Mouse (Mus musculus): ENCODE results near the gene Gm17657. TPM values are rescaled to one million over a fixed set of nuclear protein-coding genes. Genes with fewer than 3 reads are reported as not detected.
A peak's percentile ranks its signal among the peaks of the same experiment; 100 is the strongest.
"Not testable (repeated sequence)": the region's sequence is repeated elsewhere in the genome, so short reads cannot be mapped to it uniquely, and the experiment has no call there.

Gm17657 gene
- total and polyA plus RNA-seq, 2 experiments, result not detected

GRCm38 (mm10) chr17:29502669-29503665, 46.5 kb downstream of the Gm17657 start:
- Histone ChIP-seq H3K9ac (ENCODE audit: low read depth, low read length) (peak overlapping the region; percentile 9; the same call in 1 of the 2 replicates), H3K4me1 (ENCODE audit: control insufficient read depth, insufficient read depth, low read length) (peaks cover 5% of the 10 kb centered on the region; the same call in 1 of the 2 replicates), H3K36me3 (ENCODE audit: control insufficient read depth, insufficient read depth, low read length) (no peaks in the 10 kb centered on the region), H3K4me3 (ENCODE audit: insufficient read depth, low read depth, low read length) (peak overlapping the region; percentile 9; the same call in 1 of the 2 replicates), H3K27ac (replicated peaks; ENCODE audit: insufficient read depth, low read depth, low read length) (no peak overlapping the region), H3K79me2 (ENCODE audit: control insufficient read depth, insufficient read depth, low read length) (no peaks in the 10 kb centered on the region), H3K27me3 (ENCODE audit: control insufficient read depth, insufficient read depth, low read length) (no peaks in the 10 kb centered on the region)
- DNase-seq (ENCODE audit: extremely low read depth, low read depth, low spot score), result no peak
- WGBS, result 49% methylated on average over 32 of the region's 32 CpGs
- TF ChIP-seq POLR2A (IDR thresholded peaks at IDR 0.05; ENCODE audit: extremely low read depth, insufficient read depth, low read length) (no peak), CTCF (IDR thresholded peaks at IDR 0.05; ENCODE audit: low read depth, low read length) (no peak)

GRCm38 (mm10) chr17:29502005-29502668, 47.3 kb downstream of the Gm17657 start:
- H3K9ac ChIP-seq (ENCODE audit: low read depth, low read length), result no peak overlapping the region
- no peak overlapping the region for H3K27ac ChIP-seq (replicated peaks; ENCODE audit: insufficient read depth, low read depth, low read length)
- no peak for DNase-seq (ENCODE audit: extremely low read depth, low read depth, low spot score)
- no peaks in the 10 kb centered on the region for H3K27me3 ChIP-seq (ENCODE audit: control insufficient read depth, insufficient read depth, low read length)
- H3K79me2 ChIP-seq (ENCODE audit: control insufficient read depth, insufficient read depth, low read length), result no peaks in the 10 kb centered on the region
- no peaks in the 10 kb centered on the region for H3K36me3 ChIP-seq (ENCODE audit: control insufficient read depth, insufficient read depth, low read length)
- H3K4me1 ChIP-seq (ENCODE audit: control insufficient read depth, insufficient read depth, low read length), result peaks cover 5% of the 10 kb centered on the region; the same call in 1 of the 2 replicates
- TF ChIP-seq POLR2A (IDR thresholded peaks at IDR 0.05; ENCODE audit: extremely low read depth, insufficient read depth, low read length) (no peak), CTCF (IDR thresholded peaks at IDR 0.05; ENCODE audit: low read depth, low read length) (no peak)
- H3K4me3 ChIP-seq (ENCODE audit: insufficient read depth, low read depth, low read length), result no peak overlapping the region
- 79% methylated on average over 7 of the region's 7 CpGs for WGBS

- TF ChIP-seq POLR2A (IDR thresholded peaks at IDR 0.05; ENCODE audit: extremely low read depth, insufficient read depth, low read length) (no peak), CTCF (IDR thresholded peaks at IDR 0.05; ENCODE audit: low read depth, low read length) (0 out of 2 replicates have a peak, but pooled peaks have one; percentile 16)
- 85% methylated on average over 17 of the region's 17 CpGs for WGBS
- Histone ChIP-seq H3K27me3 (ENCODE audit: control insufficient read depth, insufficient read depth, low read length) (no peaks in the 10 kb centered on the region), H3K9ac (ENCODE audit: low read depth, low read length) (no peak overlapping the region), H3K36me3 (ENCODE audit: control insufficient read depth, insufficient read depth, low read length) (no peaks in the 10 kb centered on the region), H3K4me1 (ENCODE audit: control insufficient read depth, insufficient read depth, low read length) (peaks cover 5% of the 10 kb centered on the region; the same call in 1 of the 2 replicates), H3K4me3 (ENCODE audit: insufficient read depth, low read depth, low read length) (no peak overlapping the region), H3K79me2 (ENCODE audit: control insufficient read depth, insufficient read depth, low read length) (no peaks in the 10 kb centered on the region), H3K27ac (replicated peaks; ENCODE audit: insufficient read depth, low read depth, low read length) (no peak overlapping the region)
- no peak for DNase-seq (ENCODE audit: extremely low read depth, low read depth, low spot score)
Measured at GRCm38 (mm10) chr17:29500802-29501469, 48.5 kb downstream of the Gm17657 start.

- 93% methylated on average over 7 of the region's 7 CpGs for WGBS
- no peaks in the 10 kb centered on the region for H3K36me3 ChIP-seq (ENCODE audit: control insufficient read depth, insufficient read depth, low read length)
- no peaks in the 10 kb centered on the region for H3K79me2 ChIP-seq (ENCODE audit: control insufficient read depth, insufficient read depth, low read length)
- peaks cover 5% of the 10 kb centered on the region; the same call in 1 of the 2 replicates for H3K4me1 ChIP-seq (ENCODE audit: control insufficient read depth, insufficient read depth, low read length)
- TF ChIP-seq POLR2A (IDR thresholded peaks at IDR 0.05; ENCODE audit: extremely low read depth, insufficient read depth, low read length), result no peak
- TF ChIP-seq CTCF (IDR thresholded peaks at IDR 0.05; ENCODE audit: low read depth, low read length), result no peak
- no peak overlapping the region for H3K4me3 ChIP-seq (ENCODE audit: insufficient read depth, low read depth, low read length)
- DNase-seq (ENCODE audit: extremely low read depth, low read depth, low spot score), result no peak
- no peak overlapping the region for H3K27ac ChIP-seq (replicated peaks; ENCODE audit: insufficient read depth, low read depth, low read length)
- H3K9ac ChIP-seq (ENCODE audit: low read depth, low read length), result no peak overlapping the region
- H3K27me3 ChIP-seq (ENCODE audit: control insufficient read depth, insufficient read depth, low read length), result no peaks in the 10 kb centered on the region
Measured at GRCm38 (mm10) chr17:29500243-29500740, 49.1 kb downstream of the Gm17657 start.

GRCm38 (mm10) chr17:29499511-29499910, 49.9 kb downstream of the Gm17657 start:
- H3K27ac ChIP-seq (replicated peaks; ENCODE audit: insufficient read depth, low read depth, low read length), result no peak overlapping the region
- no peak for DNase-seq (ENCODE audit: extremely low read depth, low read depth, low spot score)
- H3K4me3 ChIP-seq (ENCODE audit: insufficient read depth, low read depth, low read length), result no peak overlapping the region
- no peak for TF ChIP-seq POLR2A (IDR thresholded peaks at IDR 0.05; ENCODE audit: extremely low read depth, insufficient read depth, low read length)
- TF ChIP-seq CTCF (IDR thresholded peaks at IDR 0.05; ENCODE audit: low read depth, low read length), result no peak
- no peaks in the 10 kb centered on the region for H3K79me2 ChIP-seq (ENCODE audit: control insufficient read depth, insufficient read depth, low read length)
- H3K9ac ChIP-seq (ENCODE audit: low read depth, low read length), result no peak overlapping the region
- 47% methylated on average over 6 of the region's 6 CpGs for WGBS
- peaks cover 3% of the 10 kb centered on the region for H3K36me3 ChIP-seq (ENCODE audit: control insufficient read depth, insufficient read depth, low read length)
- peaks cover 5% of the 10 kb centered on the region; the same call in 1 of the 2 replicates for H3K4me1 ChIP-seq (ENCODE audit: control insufficient read depth, insufficient read depth, low read length)
- H3K27me3 ChIP-seq (ENCODE audit: control insufficient read depth, insufficient read depth, low read length), result no peaks in the 10 kb centered on the region

- H3K27me3 ChIP-seq (ENCODE audit: control insufficient read depth, insufficient read depth, low read length); H3K9ac ChIP-seq (ENCODE audit: low read depth, low read length); H3K4me1 ChIP-seq (ENCODE audit: control insufficient read depth, insufficient read depth, low read length); H3K36me3 ChIP-seq (ENCODE audit: control insufficient read depth, insufficient read depth, low read length); DNase-seq (ENCODE audit: extremely low read depth, low read depth, low spot score); H3K79me2 ChIP-seq (ENCODE audit: control insufficient read depth, insufficient read depth, low read length); H3K27ac ChIP-seq (replicated peaks; ENCODE audit: insufficient read depth, low read depth, low read length); H3K4me3 ChIP-seq (ENCODE audit: insufficient read depth, low read depth, low read length): not testable (repeated sequence)
- WGBS, result 93% methylated on average over 2 of the region's 2 CpGs
Measured at GRCm38 (mm10) chr17:29498952-29499351, 50.5 kb downstream of the Gm17657 start.
